Mouse (Mus musculus) spleen, postnatal 4 days (tissue): Measurements from ENCODE around the gene Nrp1.

Experiments
- DNase-seq, 2 experiments: peaks; one replicate each; pipeline ENCODE4 v3.0.0; 2022; ENCODE audit warnings: low spot score in 2 of 2

The Nrp1 gene

DNA sequence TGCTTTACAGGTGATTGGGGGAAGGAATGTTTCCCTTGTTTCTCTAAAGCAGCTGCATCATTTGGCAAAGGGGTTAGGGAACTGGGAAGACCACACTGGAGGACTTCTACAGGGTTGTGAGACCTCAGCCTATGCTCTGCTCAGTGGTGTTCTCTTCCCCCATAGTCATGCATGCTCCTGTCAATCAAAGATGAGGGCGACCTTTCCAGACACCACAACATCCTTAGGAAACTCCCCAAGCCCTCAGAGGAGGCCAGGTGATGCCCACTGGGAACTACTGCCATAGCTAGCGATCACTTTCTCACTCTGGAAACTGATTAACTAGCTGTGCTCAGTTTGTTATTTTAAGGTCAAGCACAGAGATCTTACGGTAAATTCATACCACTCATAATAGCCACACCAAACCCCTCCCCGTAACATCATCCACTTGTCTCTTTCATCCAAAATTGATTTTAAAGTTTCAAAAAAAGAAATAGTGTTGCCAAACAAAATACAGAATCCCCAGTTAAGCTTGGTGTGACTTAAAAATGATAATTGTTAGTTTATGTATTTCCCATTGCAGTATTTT lies 105.7 kb downstream of the Nrp1 start:
- no peak for DNase-seq

DNA sequence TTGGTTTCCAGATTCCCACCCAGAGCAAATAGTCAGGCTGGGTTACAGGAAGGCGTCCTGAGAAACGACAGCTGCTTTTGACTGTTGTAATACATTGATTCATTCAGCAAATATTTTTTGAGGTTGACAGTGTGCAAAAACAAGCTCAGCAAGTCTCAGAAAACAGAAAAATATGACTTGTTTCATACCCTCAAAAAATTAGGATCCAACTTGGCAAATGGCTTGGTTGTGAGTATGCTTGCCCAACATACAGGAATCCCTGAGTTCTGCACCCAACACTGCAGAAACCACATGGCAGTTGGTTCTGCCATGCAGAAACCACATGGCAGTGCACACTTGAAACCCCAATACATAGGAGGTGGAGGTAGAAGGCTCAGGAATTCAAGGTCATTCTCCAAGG lies 107.1 kb downstream of the Nrp1 start:
- DNase-seq, result no peak

DNA sequence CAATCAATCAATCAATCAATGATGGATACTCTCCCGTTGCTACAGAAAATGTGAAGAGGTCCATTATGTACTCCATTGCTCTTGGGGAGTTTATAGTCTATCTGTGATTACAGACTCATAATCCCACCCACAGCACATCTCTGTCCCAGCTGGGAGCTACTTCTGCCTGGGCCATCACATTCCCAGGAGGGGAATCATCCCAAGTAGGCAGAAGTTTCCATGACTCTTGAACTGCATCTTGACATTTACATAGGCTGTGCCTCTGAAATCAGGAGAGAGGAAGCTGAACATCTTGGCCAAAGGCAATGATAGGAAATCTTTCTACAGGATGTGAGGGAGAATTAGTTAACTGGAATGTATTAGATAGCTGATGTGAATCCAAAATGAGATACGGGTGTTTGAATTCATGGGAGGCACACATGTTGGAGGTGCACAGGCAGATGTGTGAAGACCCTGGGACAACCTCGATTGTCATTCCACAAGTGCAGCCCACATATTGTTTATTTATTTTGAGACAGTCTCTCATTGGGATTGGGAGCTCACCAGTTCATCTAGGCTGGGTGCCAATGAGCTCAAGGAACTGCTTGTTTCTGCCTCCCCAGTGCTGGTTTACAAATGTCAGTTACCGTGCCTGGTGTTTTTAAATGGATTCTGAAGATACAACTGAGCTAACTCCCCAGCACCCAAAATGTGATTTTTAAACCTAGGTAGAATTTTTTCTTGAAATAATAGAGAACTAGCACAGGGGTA lies 108.5 kb downstream of the Nrp1 start:
- no peak for DNase-seq

DNA sequence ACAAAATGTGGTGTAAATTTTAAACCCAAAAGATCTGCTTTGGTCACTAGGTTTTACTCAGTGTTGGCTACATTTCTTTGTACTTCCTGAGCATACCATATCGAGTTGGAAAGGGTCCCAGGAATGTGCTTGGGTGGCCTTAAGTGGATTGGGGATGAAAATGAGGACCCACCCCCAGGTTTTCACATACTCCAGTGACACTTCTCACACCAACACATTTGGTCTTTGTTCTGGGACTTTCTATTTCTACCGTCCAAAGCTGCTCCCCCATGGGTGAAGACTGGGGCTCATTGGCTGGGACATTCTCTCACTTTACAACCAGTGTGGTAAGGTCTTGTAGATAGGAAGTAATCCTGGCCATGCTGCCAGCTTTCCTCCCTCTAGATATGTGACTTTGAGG lies 111.7 kb downstream of the Nrp1 start:
- DNase-seq, result no peak

DNA sequence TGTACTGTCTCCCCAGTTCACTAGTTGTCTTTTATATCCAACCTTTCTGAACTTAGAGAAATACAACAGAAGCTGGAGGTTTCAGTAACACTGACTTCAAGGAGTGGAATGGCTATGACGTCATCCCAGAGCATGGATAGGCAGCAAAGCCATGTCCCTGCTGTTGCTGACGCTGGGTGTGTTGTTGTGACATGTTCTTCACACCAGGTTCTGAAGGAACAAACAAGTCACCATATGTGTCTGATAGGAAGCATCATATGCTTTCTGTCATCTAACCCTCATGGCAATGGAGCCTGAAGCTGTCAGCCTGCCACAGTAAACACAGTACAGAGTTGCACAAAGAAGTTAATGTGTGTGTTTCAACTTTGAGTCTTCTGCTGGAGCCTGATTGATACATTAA lies 112.8 kb downstream of the Nrp1 start:
- no peak for DNase-seq

DNA sequence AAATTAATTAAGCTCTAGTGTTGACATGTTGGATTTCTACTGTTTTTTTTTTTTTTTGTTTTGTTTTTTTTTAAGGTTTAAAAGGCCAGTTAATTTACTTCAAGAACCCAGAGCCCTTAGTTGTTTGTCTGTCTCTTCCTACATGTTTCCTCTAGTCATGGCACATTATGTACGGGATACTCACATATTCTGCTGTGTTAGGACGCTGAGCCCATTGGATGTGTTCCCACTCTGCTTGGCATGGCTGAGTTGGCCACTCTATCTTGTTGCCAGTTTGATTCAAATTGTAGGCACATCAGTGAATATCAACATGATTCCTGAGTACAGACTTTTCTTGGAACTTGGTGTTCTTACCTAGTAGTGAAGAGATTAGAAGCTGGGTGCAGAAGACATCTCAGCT lies 114.5 kb downstream of the Nrp1 start:
- no peak for DNase-seq

DNA sequence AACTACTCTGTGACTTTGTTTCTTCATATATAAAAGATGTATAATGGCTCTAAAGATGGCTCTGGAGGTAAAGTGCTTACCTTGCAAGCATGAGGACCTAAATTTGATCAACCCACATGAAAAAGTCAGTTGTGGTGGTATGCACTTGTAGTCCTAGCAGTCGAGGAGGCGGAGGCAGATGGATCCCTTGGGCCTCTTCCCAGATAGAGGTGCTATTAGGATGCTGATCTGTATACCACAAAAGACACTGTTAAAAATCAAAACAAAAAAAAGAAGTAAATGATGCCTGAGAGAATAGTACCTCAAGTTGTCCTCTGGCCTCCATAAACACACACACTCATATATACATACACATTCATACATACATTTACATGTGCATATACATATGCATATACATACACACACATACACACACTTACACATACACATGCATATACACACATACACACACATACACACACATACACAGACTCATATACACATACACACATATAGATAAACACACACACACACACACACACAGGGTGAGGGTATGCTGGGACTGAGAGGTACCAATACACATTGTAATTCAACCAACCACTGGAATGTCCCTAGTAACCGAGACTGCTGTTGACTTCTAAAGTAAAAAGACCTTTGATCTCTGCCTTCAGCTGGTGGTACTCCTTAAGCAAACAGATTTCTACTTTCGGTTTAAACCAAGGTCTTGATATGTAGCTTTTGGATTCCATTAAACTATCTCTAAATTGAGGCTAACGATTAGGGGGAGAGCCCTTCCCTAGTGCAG lies 115.2 kb downstream of the Nrp1 start:
- no peak for DNase-seq

DNA sequence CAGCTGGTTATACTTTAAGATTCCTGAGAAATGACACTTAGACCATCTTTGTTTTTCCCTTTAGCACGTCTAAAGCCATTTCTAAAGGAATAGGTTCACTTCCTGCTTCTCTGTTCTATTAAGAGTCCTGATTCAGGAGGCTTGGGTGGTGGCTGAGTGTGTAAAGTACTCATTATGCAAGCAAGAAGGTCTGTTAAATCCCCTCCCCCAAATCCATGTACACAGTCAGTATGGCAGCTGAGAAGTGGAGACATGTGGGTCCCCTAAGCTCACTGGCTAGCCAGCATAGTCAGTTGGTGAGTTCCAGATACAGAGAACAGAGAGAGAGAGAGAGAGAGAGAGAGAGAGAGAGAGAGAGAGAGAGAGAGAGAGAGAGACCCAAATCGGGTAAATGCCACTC lies 116.2 kb downstream of the Nrp1 start:
- DNase-seq, result no peak

DNA sequence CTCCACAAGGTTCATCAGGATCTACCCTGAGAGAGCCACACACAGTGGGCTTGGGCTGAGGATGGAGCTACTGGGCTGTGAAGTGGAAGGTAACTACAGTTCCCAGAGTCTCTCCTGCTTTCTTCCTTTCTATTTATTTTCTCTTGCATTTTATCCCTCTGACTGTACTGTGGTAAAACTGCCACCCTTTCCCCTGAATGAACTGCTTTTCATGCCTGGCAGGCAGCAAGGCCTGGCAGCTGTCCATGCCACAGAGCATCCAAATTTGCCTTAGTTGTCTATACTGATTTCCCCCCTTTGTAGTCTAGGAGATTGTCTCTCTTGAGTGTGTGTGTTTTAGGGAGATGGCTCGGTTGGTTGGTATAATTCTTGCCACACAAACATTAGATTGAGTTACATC lies 117.8 kb downstream of the Nrp1 start:
- DNase-seq, result no peak

DNA sequence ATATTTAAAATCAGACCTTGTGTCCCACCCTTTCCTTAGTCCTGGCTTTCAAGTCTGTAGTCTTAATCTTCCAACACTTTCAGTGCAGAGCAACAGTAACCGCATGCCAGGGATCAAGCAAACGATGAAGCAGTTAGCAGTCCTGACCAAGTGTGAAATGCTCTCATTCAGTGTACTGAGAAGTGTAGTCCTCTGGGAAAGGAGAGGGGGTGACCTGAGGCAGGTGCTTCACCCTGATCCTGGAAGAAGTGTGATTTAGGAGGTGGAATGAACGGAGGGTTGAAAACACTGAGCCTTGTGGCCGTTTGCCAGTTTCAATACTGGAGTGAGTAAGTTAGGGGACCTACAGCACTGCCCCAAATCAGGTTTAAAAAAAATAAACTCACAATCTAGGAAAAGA lies 119.6 kb downstream of the Nrp1 start:
- DNase-seq, result no peak

DNA sequence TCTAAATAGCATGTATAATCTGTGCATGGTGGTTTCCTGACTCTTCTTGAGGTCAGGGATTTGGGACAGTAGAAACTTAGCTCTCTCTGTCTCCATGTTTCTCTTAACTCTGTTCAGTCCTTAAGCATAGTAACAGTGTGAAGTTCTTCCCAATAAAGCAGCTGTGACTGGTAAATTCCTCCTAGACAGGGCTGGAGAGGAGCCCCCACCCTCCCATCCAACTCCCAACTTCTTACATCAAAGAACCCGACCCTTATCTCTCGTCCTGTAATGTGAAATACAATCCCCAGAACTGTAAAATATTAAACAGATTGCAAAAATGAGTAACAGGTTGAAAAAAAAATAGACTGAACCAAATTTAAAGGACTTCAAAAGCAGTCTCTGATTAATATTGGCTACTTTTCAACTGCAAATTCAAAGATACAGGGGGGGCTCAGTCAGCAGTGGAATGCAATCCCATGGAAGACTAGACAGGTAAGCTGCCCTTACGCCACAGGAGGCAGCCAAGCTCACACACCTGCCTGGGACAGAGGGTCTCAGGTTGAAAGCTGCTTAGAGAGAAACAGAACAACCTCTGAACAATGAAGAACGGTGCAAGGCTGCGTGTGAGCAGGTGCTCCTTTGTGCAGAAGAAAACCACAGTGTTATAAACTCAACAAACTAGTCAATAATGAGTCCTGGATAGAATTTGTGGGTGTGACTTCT lies 121.1 kb downstream of the Nrp1 start:
- no peak for DNase-seq

DNA sequence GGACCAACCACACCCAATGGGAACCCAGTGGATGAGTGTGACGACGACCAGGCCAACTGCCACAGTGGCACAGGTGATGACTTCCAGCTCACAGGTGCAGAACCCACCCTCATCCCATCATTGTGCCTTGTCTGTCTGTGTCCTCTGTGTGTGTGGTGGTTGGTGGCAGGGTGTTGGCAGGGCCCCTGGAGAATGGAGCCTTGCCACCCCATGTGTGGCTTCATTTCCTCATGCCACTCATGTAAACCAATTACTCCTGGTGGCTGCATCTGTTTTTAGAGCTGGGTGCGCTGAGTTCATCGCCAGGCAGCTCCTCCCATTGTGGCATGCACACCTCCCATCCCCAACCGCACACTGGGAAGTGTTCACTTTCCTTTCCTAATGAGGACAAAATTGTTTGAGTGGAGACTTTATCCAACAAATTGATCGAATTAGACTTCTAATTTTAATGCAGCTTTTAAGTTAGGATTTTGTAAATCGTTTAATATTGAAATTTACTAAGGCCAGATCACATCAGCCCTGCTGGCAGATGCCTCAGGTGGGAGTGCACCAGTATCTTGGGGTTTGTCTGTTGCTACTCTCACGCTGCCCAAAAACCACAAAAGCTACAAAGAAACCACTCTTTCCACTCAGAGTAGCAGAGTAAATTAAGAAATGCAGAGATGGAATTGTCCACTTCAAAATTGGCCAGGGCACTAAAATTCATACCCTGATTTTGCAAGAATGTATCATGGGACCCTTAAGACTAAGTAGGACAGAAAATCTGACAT lies 122.7 kb downstream of the Nrp1 start:
- no peak for DNase-seq

DNA sequence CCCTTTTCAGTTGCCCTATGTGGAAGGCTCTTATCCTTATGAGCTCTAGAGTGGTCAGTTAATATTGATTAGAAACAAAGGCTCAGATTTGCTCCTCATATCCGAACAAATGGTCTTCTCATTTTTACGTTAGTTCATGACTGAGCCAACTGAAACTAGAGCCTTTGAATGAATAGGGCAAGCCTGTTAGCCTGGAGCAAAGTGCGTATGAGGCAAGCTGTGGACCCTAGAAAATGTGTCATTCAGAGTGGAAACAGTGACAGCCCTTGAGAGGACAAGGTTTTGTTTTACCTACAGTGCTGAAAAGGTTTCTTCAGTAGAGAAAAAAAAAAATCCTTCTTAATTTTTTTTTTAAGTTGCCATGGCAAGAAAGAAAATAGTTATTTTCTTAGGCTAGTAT lies 124.9 kb downstream of the Nrp1 start:
- no peak for DNase-seq

DNA sequence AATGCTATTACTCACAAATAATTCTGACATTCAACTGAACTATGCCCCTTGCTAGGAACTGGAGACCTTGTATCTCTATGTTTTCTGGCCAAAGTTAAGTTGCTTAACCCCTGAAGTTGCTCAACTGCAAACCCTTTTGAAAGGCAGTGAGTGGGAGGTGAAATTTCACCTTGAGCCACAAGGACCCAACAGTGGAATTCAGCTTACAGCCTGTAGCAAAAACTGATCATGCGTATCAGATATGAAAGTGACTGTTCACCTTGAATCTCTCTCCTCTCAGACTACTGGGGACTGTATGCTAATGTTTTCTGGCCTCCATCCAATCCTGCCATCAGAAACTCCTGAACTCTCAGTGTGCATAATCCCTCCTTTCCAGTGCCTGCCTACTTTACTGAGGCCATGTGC lies 126.3 kb downstream of the Nrp1 start:
- DNase-seq, result no peak

DNA sequence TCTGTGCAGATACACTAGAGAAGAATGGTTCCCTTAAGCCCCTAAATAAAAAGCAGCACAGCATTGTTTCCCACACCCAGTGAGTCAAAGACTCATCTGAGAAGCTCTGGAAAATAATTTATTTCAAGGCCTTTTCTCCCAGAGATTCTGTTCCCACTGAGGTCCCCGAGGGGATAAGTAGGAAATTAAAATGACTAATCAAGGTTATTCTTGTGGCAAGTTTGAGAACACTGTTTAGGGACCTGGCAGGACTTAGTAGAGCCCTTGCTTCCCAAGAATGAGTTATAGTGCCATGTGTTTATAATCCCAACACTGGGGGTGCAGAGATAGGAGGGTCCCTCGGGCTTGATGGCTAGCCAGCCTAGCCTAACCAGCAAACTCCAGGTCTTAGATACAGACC lies 127.6 kb downstream of the Nrp1 start:
- no peak for DNase-seq

DNA sequence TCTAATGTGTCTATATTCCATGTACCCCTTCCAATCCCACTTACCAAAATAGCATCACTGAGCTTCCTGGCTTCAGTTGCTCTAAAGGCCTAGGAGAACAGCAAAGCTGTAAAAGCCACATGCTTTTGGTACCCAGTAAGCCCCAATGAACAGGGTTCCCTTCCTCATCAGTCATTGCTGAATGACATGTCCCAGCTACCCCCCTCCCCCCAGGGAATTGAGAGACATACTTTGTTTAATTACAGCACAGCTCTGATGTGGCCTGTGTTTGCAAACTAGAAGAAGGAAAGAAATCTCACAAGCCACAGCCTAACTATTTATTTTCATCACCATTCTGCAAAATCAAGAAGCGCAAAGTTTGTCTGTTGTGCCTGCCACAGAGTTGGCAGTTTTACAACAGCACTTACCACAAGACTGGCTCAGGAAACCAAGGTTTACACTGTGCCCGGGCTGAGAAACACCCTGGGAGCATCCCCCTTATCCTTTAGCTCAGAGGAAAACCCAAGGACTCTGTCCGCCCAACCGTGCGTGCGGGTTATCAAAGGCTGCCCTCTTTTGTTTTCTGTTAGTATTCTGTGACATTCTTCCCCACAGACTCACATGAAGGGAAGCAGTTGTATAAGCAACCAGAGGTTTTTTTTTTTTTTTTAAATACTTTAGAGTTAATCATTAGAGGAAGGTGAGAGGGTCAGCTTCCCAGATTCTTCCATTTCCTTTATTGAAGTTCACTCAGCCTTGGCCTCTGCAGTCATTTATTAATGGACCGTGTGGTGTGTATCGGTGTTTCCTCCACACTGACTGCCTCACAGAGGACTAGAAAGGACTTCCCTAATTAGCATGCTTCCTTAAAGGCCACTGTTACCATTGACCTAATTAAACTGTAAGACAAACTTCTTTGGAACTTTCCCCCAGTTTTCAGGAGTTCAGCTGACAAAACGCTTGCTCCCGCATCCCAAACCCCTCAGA lies 129.8 kb downstream of the Nrp1 start:
- DNase-seq, result no peak

DNA sequence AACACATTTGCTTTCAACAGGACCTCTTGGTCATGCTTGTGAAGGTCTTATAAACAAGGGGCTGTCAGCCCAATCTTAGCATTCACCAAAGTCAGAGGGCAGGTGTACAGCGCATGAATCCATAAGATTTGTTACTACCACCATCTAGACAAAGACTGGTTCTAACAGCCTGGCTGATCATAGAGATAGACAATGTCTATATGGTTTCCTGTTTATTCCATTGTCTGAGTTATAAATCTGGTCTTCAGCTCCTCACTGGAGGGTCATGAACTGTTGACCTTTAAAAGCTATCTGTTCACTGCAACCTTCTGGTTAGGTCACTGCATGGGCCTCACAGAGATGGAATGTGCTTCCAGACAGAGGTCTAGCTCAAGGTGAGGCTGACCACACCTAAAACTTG lies 130.9 kb downstream of the Nrp1 start:
- DNase-seq, result no peak

DNA sequence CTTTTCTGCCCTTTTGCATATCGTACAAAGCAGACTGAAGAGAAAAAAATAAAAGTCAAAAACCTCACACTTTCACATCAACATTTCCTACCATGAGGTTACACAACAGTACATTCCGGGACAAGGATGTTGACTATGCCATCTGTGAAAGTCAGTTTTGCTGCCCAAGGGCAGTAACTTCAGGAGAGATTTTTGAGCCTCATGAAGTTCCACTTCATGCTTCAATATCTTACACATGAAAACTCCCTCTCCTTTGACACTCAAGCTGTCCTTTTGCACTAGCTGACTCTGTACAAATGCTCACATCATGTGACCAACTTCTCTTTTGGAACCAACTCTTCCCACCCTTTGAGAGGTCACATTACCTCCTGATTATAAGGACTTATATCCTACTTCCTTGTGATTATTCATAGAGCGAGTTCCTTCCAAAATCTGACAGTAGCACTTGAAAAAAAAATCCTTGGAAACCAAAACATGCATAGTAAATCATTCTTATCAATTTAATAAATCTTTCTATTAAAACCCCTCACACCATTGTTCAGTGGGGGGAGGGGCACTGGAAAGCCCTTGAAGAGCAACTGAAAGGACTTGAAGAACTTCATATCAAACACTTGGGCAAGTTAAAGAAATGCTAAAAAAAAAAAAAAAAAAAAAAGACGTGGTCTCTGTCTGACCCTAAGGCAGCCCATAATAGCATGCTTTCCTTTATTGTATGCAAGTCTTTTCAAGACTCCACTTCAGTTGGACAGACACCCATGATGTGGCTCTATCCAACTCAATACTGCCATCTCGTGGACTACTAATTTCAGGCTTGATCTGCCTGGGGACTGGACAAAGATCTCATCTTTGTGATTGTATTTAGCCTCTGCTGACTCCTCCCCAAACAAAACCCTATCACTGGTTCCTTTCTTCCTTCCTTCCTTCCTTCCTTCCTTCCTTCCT lies 133.0 kb downstream of the Nrp1 start:
- peak in 1 of 2 experiments; percentile 38 for DNase-seq

DNA sequence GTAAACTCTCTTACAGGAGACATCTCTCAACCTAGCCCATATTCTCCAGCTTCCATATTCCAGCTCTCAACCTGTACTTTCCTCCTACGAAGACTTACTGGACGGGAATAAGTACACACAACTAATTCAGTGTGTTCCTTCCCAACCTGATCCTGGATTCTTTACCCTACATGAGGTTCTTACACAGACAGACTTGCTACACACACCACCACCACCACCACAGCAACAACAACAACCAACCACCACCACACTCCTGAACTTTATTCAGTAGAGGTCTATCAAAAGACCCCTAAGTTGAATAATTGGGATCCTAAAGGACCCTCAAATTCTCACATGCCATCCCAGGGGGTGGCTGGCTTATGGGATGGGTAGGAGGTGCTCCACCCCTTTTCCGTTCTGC lies 135.4 kb downstream of the Nrp1 start:
- DNase-seq, result no peak
